Mouse (Mus musculus): Measurements from ENCODE around the gene Plscr1.

DNA sequence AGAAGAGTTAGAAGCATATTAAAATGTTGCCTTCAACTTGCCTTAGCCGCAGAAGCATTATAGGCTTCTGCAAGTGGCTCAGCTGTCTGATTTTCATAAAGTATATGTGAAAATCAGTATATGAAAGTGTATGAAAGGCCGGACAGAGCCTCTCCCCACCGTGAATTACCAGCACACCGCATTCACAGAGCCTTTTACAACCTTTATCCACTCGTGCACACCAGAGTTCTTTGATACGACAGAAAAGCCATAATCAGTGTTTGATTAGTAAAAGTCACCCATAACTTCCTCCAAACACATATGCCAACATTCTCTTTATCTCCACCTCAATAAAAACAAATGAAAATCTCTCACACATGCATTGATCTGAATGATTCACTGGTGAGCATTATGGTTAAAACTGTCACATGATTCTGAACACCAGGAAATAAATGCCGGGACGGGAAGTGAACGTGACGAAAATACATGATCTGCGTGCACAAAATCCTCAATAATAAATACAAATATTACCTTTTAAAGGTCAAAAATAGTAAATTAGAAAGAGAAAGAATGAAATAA is 14.6 kb upstream of the Plscr1 start:
- TF ChIP-seq CTCF (IDR thresholded peaks at IDR 0.05; ENCODE audit: insufficient read depth, low read depth, low read length) (no peak), POLR2A (IDR thresholded peaks at IDR 0.05; ENCODE audit: insufficient read depth, low read depth, low read length) (no peak)
